Mouse (Mus musculus) gastrocnemius, postnatal 10 days (tissue): ENCODE results near the gene Rftn1. TPM values are rescaled to one million over a fixed set of nuclear protein-coding genes. Genes with fewer than 3 reads are reported as not detected.

Experiments used
- DNase-seq: peaks from one replicate; pipeline ENCODE4 v3.0.0; 2021; ENCODE audit warnings: mixed read lengths
- total RNA-seq, 2 experiments: library from RNA; stranded (reverse); gene quantifications; 2 replicates each; pipeline ENCODE4 v1.2.3; 2021

Rftn1 gene
- total RNA-seq, 2 experiments from 2014 or later = 57.9 to 62.0 TPM

- DNase-seq = no peak
Measured at GRCm38 (mm10) chr17:50201828-50202445, 11.5 kb upstream of the Rftn1 start.

- no peak for DNase-seq
Measured at GRCm38 (mm10) chr17:50199075-50199850, 8.8 kb upstream of the Rftn1 start.

GRCm38 (mm10) chr17:50197572-50197971, 7.1 kb upstream of the Rftn1 start:
- DNase-seq = no peak

GRCm38 (mm10) chr17:50196005-50196672, 5.7 kb upstream of the Rftn1 start:
- no peak for DNase-seq

GRCm38 (mm10) chr17:50195399-50195798, 4.9 kb upstream of the Rftn1 start:
- DNase-seq = no peak

- DNase-seq = no peak
Measured at GRCm38 (mm10) chr17:50194541-50194940, 4.1 kb upstream of the Rftn1 start.

- no peak for DNase-seq
Measured at GRCm38 (mm10) chr17:50193653-50194052, 3.2 kb upstream of the Rftn1 start.

GRCm38 (mm10) chr17:50192376-50192940, 2.0 kb upstream of the Rftn1 start:
- no peak for DNase-seq

- no peak for DNase-seq
Measured at GRCm38 (mm10) chr17:50191318-50191957, 964 bp upstream of the Rftn1 start.

- peak; percentile 77 for DNase-seq
Measured at GRCm38 (mm10) chr17:50189381-50190012, 977 bp downstream of the Rftn1 start.

- no peak for DNase-seq
Measured at GRCm38 (mm10) chr17:50188662-50189345, 1.7 kb downstream of the Rftn1 start.

GRCm38 (mm10) chr17:50185616-50186015, 4.9 kb downstream of the Rftn1 start:
- DNase-seq = no peak

- no peak for DNase-seq
Measured at GRCm38 (mm10) chr17:50185083-50185482, 5.4 kb downstream of the Rftn1 start.

GRCm38 (mm10) chr17:50184217-50185038, 6.0 kb downstream of the Rftn1 start:
- peak; percentile 38 for DNase-seq

- no peak for DNase-seq
Measured at GRCm38 (mm10) chr17:50183300-50183699, 7.2 kb downstream of the Rftn1 start.

GRCm38 (mm10) chr17:50182542-50182951, 7.9 kb downstream of the Rftn1 start:
- DNase-seq = no peak

GRCm38 (mm10) chr17:50180899-50181570, 9.4 kb downstream of the Rftn1 start:
- DNase-seq = no peak

GRCm38 (mm10) chr17:50173776-50174175, 16.7 kb downstream of the Rftn1 start:
- no peak for DNase-seq

GRCm38 (mm10) chr17:50173368-50173767, 17.1 kb downstream of the Rftn1 start:
- no peak for DNase-seq

- DNase-seq = no peak
Measured at GRCm38 (mm10) chr17:50172795-50173194, 17.7 kb downstream of the Rftn1 start.
